In genomic region chr10:60284248-60284647, GRCm38 (mm10) we compare ENCODE assay signal across 8 mouse cellular contexts. TPM values are rescaled to one million over a fixed set of nuclear protein-coding genes. Genes with fewer than 3 reads are reported as not detected.
DNase-seq lines count a peak whose midpoint lies in the region; ATAC-seq and TF ChIP-seq lines count a peak whose summit lies in the region.

No protein-coding gene starts in this region.

- H3K36me3 ChIP-seq in liver, adult 2 months (ENCODE audit: control insufficient read depth, insufficient read depth, low read length), result no peaks in the 10 kb centered on the region
- no peaks in the 10 kb centered on the region for H3K36me3 ChIP-seq in forebrain, postnatal 0 days (ENCODE audit: insufficient read depth)
- 0 out of 2 replicates have a peak, but pooled peaks cover 9% of the 10 kb centered on the region for H3K36me3 ChIP-seq in liver, embryonic 15.5 days (replicated peaks)
- peaks cover 2% of the 10 kb centered on the region; the same call in 1 of the 2 replicates for H3K36me3 ChIP-seq in small intestine, adult 2 months (ENCODE audit: control insufficient read depth, insufficient read depth, low read length)

- H3K4me1 ChIP-seq in liver, adult 2 months (ENCODE audit: control insufficient read depth, insufficient read depth, low read length), result peaks cover 69% of the 10 kb centered on the region
- peaks cover 54% of the 10 kb centered on the region for H3K4me1 ChIP-seq in forebrain, postnatal 0 days (ENCODE audit: insufficient read depth)
- H3K4me1 ChIP-seq in liver, embryonic 15.5 days (replicated peaks), result peaks cover 88% of the 10 kb centered on the region
- H3K4me1 ChIP-seq in small intestine, adult 2 months (ENCODE audit: control insufficient read depth, insufficient read depth, insufficient read length, low read length), result peaks cover 61% of the 10 kb centered on the region

- peak overlapping the region; percentile 50; the same call in 1 of the 2 replicates for H3K4me2 ChIP-seq in forebrain, postnatal 0 days (ENCODE audit: low read depth)
- peak overlapping the region; percentile 38 for H3K4me2 ChIP-seq in liver, embryonic 15.5 days

- peaks cover 74% of the 10 kb centered on the region for H3K79me2 ChIP-seq in liver, adult 2 months (ENCODE audit: control insufficient read depth, insufficient read depth, low read length)

- peak overlapping the region; percentile 50 for H3K27ac ChIP-seq in liver, adult 2 months (replicated peaks; ENCODE audit: insufficient read depth, low read depth, low read length)
- peak overlapping the region; percentile 68 for H3K27ac ChIP-seq in forebrain, postnatal 0 days (ENCODE audit: low read depth, low read length)
- H3K27ac ChIP-seq in liver, embryonic 15.5 days (replicated peaks), result peak overlapping the region; percentile 45; the same call in 1 of the 2 replicates
- H3K27ac ChIP-seq in small intestine, adult 2 months (ENCODE audit: insufficient read depth, low read depth, low read length), result peak overlapping the region; percentile 54

- no peak for TF ChIP-seq POLR2A in liver, adult 2 months (IDR thresholded peaks at IDR 0.05; ENCODE audit: extremely low read depth, insufficient read depth, low read length)
- no peak for TF ChIP-seq POLR2A in small intestine, adult 2 months (IDR thresholded peaks at IDR 0.05; ENCODE audit: low read depth, low read length)

- no peak overlapping the region for H3K4me3 ChIP-seq in liver, adult 2 months (ENCODE audit: insufficient read depth, low read depth, low read length)
- H3K4me3 ChIP-seq in forebrain, postnatal 0 days (ENCODE audit: low read depth, low read length), result no peak overlapping the region
- 0 out of 2 replicates have a peak overlapping the region, but pooled peaks have one; percentile 14 for H3K4me3 ChIP-seq in liver, embryonic 15.5 days (replicated peaks)
- peak overlapping the region; percentile 8 for H3K4me3 ChIP-seq in small intestine, adult 2 months (ENCODE audit: low read depth, low read length)

- no peak for DNase-seq in liver, adult 2 months (ENCODE audit: extremely low read depth, low read depth, low spot score)
- no peak for DNase-seq in liver
- no peak for DNase-seq in forebrain, postnatal 0 days
- DNase-seq in urinary bladder, adult 2 months (ENCODE audit: low spot score), result no peak
- DNase-seq in ovary, adult 18-20 months (ENCODE audit: low spot score), result no peak

- TF ChIP-seq CTCF in liver, adult 2 months (IDR thresholded peaks at IDR 0.05; ENCODE audit: low read depth, low read length), result no peak
- no peak for TF ChIP-seq CTCF in forebrain, postnatal 0 days (IDR thresholded peaks at IDR 0.05; ENCODE audit: low read depth)
- no peak for TF ChIP-seq CTCF in small intestine, adult 2 months (IDR thresholded peaks at IDR 0.05; ENCODE audit: extremely low read depth, insufficient read length, insufficient replicate concordance, low read depth, low read length)

- ATAC-seq in forebrain, postnatal 0 days, result no peak
- no peak for ATAC-seq in liver, embryonic 15.5 days (ENCODE audit: insufficient read depth)
- ATAC-seq in CD4-positive, CD25-positive, alpha-beta regulatory T cell, adult 4 months, result no peak

- no peak overlapping the region; the same call in 1 of the 2 replicates for H3K9ac ChIP-seq in liver, adult 2 months (ENCODE audit: low read depth, low read length)
- H3K9ac ChIP-seq in forebrain, postnatal 0 days, result peak overlapping the region; percentile 39; the same call in 1 of the 2 replicates
- H3K9ac ChIP-seq in liver, embryonic 15.5 days, result no peak overlapping the region

- WGBS in liver, adult 2 months, result 92% methylated on average over 6 of the region's 6 CpGs
- WGBS in forebrain, postnatal 0 days, result 60% methylated on average over 6 of the region's 6 CpGs
- 30% methylated on average over 6 of the region's 6 CpGs for WGBS in liver, embryonic 15.5 days (ENCODE audit: insufficient replicate concordance)
- WGBS in small intestine, adult 2 months, result 88% methylated on average over 6 of the region's 6 CpGs

- no peaks in the 10 kb centered on the region for H3K27me3 ChIP-seq in liver, adult 2 months (ENCODE audit: control insufficient read depth, insufficient read depth, low read length)
- no peaks in the 10 kb centered on the region for H3K27me3 ChIP-seq in forebrain, postnatal 0 days (ENCODE audit: insufficient read depth, low read length)
- H3K27me3 ChIP-seq in liver, embryonic 15.5 days, result no peaks in the 10 kb centered on the region
- H3K27me3 ChIP-seq in small intestine, adult 2 months (ENCODE audit: control insufficient read depth, insufficient read depth, low read length), result no peaks in the 10 kb centered on the region

- H3K9me3 ChIP-seq in forebrain, postnatal 0 days (ENCODE audit: low read length), result no peaks in the 10 kb centered on the region
- no peaks in the 10 kb centered on the region for H3K9me3 ChIP-seq in liver, embryonic 15.5 days (replicated peaks)

RNA-seq across cellular contexts. Expression of gene Psap, which starts 6.8 kb away (rescaled TPM):
- 227 and 309 TPM in 2 replicates for total RNA-seq in liver, adult 2 months (2014; rRNA removed)
- polyA plus RNA-seq in liver, adult 2 months (2012; rRNA removed), result 584 and 608 TPM in 2 replicates
- 577 and 690 TPM in 2 replicates for total RNA-seq in forebrain, postnatal 0 days (2014; rRNA removed)
- polyA plus RNA-seq in forebrain, postnatal 0 days (2015; fragmentation: Nextera tagmentation; extraction: Ambion mirVana), result 229 and 259 TPM in 2 replicates
- polyA plus RNA-seq in liver, embryonic 15.5 days (2015; fragmentation: Nextera tagmentation; extraction: Ambion mirVana), result 73.5 and 76.0 TPM in 2 replicates
- 306 and 443 TPM in 2 replicates for polyA plus RNA-seq in small intestine, adult 2 months (2012; rRNA removed)
- polyA plus RNA-seq in urinary bladder, adult 2 months (2012; rRNA removed), result 1,531 and 1,599 TPM in 2 replicates
- polyA plus RNA-seq in CD4-positive, CD25-positive, alpha-beta regulatory T cell, adult 4 months (2017; shearing (Covaris generic)), result 100 to 1,000 TPM in 1 of 2 experiments, 10 to 100 TPM in 1; 89.0 to 427 TPM

Comparison
In these comparisons a context has a peak if more than half of its experiments do, and no peak if none do; other contexts are left out.
1. H3K4me3 ChIP-seq: peak in liver, embryonic 15.5 days (single experiment) and small intestine, adult 2 months (single experiment); none in liver, adult 2 months (single experiment) and forebrain, postnatal 0 days (single experiment).
2. Peak in every context shown above with its lines, with median percentiles within 50 percentile points of each other: H3K27ac ChIP-seq.